Mouse (Mus musculus): ENCODE results near the gene Adamts3. TPM values are rescaled to one million over a fixed set of nuclear protein-coding genes. Genes with fewer than 3 reads are reported as not detected.

Adamts3 gene
- polyA plus RNA-seq, 1 experiment from 2014 or later = 3.9 TPM

DNA sequence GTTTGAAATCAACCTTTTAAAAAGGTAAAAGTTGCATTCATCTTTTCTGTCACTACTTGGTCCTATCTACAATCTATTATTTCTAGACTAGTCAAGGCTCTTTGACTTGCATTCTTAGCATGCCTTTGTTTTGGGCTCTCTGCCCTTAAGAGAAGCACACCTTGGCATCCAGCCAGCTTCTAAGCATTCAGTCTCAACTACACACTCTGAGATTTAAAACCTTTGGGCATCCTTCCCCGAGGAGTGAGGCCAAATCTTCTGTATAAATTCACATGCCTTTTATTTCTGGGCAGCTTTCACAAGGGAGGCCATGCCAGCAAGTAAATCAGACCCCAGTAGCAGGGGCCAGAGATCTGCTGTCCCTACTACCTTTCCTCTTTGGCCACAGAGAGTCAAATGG is 178.9 kb downstream of the Adamts3 start:
- Histone ChIP-seq H3K4me2 (ENCODE audit: low read length) (no peak overlapping the region), H3K4me3 (ENCODE audit: low read length) (no peak overlapping the region), H3K4me1 (ENCODE audit: control insufficient read depth, insufficient read depth, low read depth, low read length) (peaks cover 3% of the 10 kb centered on the region), H3K27ac (ENCODE audit: low read depth, low read length) (no peak overlapping the region), H3K27me3 (replicated peaks; ENCODE audit: control insufficient read depth, insufficient read depth, low read length) (no peaks in the 10 kb centered on the region), H3K9me3 (ENCODE audit: control insufficient read depth, low read length) (no peaks in the 10 kb centered on the region), H3K36me3 (ENCODE audit: control insufficient read depth, insufficient read depth, low read length) (no peaks in the 10 kb centered on the region), H3K9ac (ENCODE audit: low read depth, low read length) (no peak overlapping the region)
- WGBS = 20% methylated on average over 1 of the region's 1 CpGs
- peak; percentile 65 for ATAC-seq

DNA sequence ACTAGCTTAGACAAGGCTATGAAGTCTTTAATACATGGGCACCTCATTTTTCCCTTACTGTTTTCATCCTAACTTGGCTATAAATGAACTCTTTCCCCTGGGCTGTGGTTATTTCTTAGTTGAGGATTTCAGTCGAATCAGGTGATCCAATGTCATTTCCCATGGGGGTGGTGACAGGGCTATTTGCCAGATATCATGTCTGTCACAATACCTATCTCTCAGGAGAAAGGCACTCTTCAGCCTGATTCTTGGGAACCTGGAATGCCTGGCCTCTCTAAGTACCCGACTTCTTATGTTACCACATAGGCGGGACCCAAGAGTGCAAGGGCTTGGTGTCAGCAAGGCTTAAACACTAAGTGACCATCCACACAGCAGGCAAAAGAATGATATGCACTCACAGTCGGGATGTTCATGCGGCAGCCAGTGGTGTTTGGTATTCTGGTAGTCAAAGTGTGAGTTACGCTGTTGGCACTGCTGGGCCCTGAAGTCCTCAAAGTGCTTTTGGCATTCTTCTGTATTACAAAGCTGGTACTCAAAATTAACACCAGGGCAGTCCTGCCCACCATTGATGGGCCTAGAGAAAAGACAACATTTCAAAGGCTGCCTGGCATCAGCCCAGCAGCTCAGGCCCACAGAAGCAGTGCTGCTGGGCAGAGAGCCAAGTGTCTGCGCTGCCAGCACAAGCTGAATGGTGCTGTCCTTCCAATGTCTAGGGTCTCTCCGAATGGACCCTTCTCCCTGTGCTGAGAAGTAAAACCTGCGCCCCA is 181.7 kb downstream of the Adamts3 start:
- Histone ChIP-seq H3K36me3 (ENCODE audit: control insufficient read depth, insufficient read depth, low read length) (no peaks in the 10 kb centered on the region), H3K9me3 (ENCODE audit: control insufficient read depth, low read length) (no peaks in the 10 kb centered on the region), H3K4me1 (ENCODE audit: control insufficient read depth, insufficient read depth, low read depth, low read length) (peaks cover 3% of the 10 kb centered on the region), H3K27me3 (replicated peaks; ENCODE audit: control insufficient read depth, insufficient read depth, low read length) (no peaks in the 10 kb centered on the region), H3K4me2 (ENCODE audit: low read length) (peak overlapping the region; percentile 31), H3K9ac (ENCODE audit: low read depth, low read length) (no peak overlapping the region), H3K4me3 (ENCODE audit: low read length) (no peak overlapping the region), H3K27ac (ENCODE audit: low read depth, low read length) (peak overlapping the region; percentile 29; the same call in 1 of the 2 replicates)
- 45% methylated on average over 9 of the region's 9 CpGs for WGBS
- peak; percentile 95 for ATAC-seq

DNA sequence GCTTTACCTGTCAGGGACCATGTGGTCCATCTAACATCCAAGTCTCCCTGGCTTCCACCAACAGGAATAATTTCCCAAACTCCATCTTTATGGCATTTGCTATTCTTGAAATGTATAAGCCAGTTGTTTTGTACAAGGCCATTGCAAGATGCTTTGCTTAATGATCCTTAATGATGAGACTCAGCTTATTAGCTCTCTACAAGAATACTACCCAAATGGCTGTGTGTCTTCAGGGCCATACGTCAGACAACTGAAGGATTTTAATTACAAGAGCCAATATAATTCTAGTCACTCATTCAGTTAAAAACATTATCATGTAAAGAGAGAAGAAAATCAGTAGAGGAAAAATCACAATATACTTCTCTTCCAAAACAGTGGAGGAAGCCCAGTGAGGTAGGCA is 195.3 kb downstream of the Adamts3 start:
- Histone ChIP-seq H3K4me1 (ENCODE audit: control insufficient read depth, insufficient read depth, low read depth, low read length) (no peaks in the 10 kb centered on the region), H3K36me3 (ENCODE audit: control insufficient read depth, insufficient read depth, low read length) (no peaks in the 10 kb centered on the region), H3K27me3 (replicated peaks; ENCODE audit: control insufficient read depth, insufficient read depth, low read length) (no peaks in the 10 kb centered on the region), H3K4me3 (ENCODE audit: low read length) (no peak overlapping the region), H3K9ac (ENCODE audit: low read depth, low read length) (no peak overlapping the region), H3K27ac (ENCODE audit: low read depth, low read length) (no peak overlapping the region), H3K4me2 (ENCODE audit: low read length) (no peak overlapping the region), H3K9me3 (ENCODE audit: control insufficient read depth, low read length) (no peaks in the 10 kb centered on the region)
- WGBS = 76% methylated on average over 1 of the region's 1 CpGs
- peak; percentile 56; the same call in 1 of the 2 replicates for ATAC-seq

DNA sequence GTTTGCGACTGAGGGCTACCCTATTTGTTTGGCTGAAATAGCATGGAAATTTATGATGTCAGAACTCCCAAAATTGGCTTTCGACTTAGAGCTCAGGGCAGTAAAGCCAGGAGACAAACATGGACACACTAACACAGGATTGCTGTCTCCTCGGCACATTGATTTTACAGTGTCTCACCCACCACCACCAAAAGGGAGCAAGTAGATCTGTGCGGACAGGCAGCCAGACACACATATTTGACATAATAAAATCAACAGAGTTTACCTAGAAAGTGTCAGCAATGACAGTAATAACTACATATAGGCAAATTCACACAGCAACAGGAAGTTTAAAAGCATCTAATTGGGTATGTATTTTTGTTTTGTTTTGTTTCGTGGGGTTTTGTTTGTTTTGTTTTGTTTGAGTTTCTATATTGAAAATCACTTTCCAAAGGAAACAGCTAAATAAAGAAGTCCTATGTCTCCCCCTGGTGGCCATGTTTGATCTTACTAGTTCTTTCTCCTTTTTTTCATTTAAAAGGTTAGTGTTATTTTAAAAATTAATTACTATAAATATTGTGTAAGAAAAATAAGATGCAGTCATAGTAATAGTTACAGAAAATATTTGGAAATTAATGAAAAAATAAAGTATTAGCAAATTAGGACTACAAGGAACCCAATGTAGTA is 203.1 kb downstream of the Adamts3 start:
- H3K27me3 ChIP-seq (replicated peaks; ENCODE audit: control insufficient read depth, insufficient read depth, low read length) = no peaks in the 10 kb centered on the region
- H3K4me2 ChIP-seq (ENCODE audit: low read length) = no peak overlapping the region
- no peaks in the 10 kb centered on the region for H3K4me1 ChIP-seq (ENCODE audit: control insufficient read depth, insufficient read depth, low read depth, low read length)
- no peak overlapping the region for H3K27ac ChIP-seq (ENCODE audit: low read depth, low read length)
- no peak for ATAC-seq
- H3K9me3 ChIP-seq (ENCODE audit: control insufficient read depth, low read length) = no peaks in the 10 kb centered on the region
- WGBS = 65% methylated on average over 5 of the region's 5 CpGs
- H3K36me3 ChIP-seq (ENCODE audit: control insufficient read depth, insufficient read depth, low read length) = no peaks in the 10 kb centered on the region
- H3K4me3 ChIP-seq (ENCODE audit: low read length) = no peak overlapping the region
- H3K9ac ChIP-seq (ENCODE audit: low read depth, low read length) = no peak overlapping the region

GRCm38 (mm10) chr5:89678148-89678547 is 205.0 kb downstream of the Adamts3 start:
- H3K4me3 ChIP-seq (ENCODE audit: low read length) = no peak overlapping the region
- no peak for ATAC-seq
- no peaks in the 10 kb centered on the region for H3K9me3 ChIP-seq (ENCODE audit: control insufficient read depth, low read length)
- no peak overlapping the region for H3K9ac ChIP-seq (ENCODE audit: low read depth, low read length)
- H3K27ac ChIP-seq (ENCODE audit: low read depth, low read length) = no peak overlapping the region
- H3K4me2 ChIP-seq (ENCODE audit: low read length) = no peak overlapping the region
- 94% methylated on average over 4 of the region's 4 CpGs for WGBS
- H3K4me1 ChIP-seq (ENCODE audit: control insufficient read depth, insufficient read depth, low read depth, low read length) = no peaks in the 10 kb centered on the region
- H3K36me3 ChIP-seq (ENCODE audit: control insufficient read depth, insufficient read depth, low read length) = no peaks in the 10 kb centered on the region
- no peaks in the 10 kb centered on the region for H3K27me3 ChIP-seq (replicated peaks; ENCODE audit: control insufficient read depth, insufficient read depth, low read length)

GRCm38 (mm10) chr5:89674066-89674848 is 208.9 kb downstream of the Adamts3 start:
- WGBS = 88% methylated on average over 9 of the region's 9 CpGs

DNA sequence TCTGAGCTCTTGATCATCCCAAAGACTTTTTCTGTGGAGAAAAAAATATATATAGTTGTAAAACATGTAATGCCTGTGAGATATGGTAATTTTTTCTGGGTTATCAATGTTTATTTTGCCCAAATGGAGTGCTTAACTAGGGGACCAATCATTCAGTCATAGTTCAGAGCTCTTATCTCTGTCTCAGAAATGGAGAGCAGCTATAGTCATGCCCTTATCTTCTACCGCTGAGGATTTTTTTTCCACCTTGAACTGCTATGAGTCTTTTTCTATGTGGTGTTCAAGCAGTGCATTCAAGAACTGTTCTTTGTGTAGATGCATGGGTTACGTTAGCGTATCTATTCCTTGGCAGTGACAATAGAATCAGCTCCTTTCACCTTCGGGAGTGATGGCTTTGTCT is 210.2 kb downstream of the Adamts3 start:
- no peak overlapping the region for H3K4me3 ChIP-seq (ENCODE audit: low read length)
- no peaks in the 10 kb centered on the region for H3K4me1 ChIP-seq (ENCODE audit: control insufficient read depth, insufficient read depth, low read depth, low read length)
- H3K9me3 ChIP-seq (ENCODE audit: control insufficient read depth, low read length) = no peaks in the 10 kb centered on the region
- no peak overlapping the region for H3K27ac ChIP-seq (ENCODE audit: low read depth, low read length)
- 76% methylated on average over 4 of the region's 4 CpGs for WGBS
- H3K9ac ChIP-seq (ENCODE audit: low read depth, low read length) = no peak overlapping the region
- no peaks in the 10 kb centered on the region for H3K27me3 ChIP-seq (replicated peaks; ENCODE audit: control insufficient read depth, insufficient read depth, low read length)
- H3K4me2 ChIP-seq (ENCODE audit: low read length) = no peak overlapping the region
- no peaks in the 10 kb centered on the region for H3K36me3 ChIP-seq (ENCODE audit: control insufficient read depth, insufficient read depth, low read length)
- no peak for ATAC-seq

More at GRCm38 (mm10) chr5:89674066-89674848, 208.9 kb downstream of the Adamts3 start:
- H3K9ac ChIP-seq (ENCODE audit: low read depth, low read length) = no peak overlapping the region
- no peak overlapping the region for H3K4me3 ChIP-seq (ENCODE audit: low read length)
- H3K36me3 ChIP-seq (ENCODE audit: control insufficient read depth, insufficient read depth, low read length) = no peaks in the 10 kb centered on the region
- no peaks in the 10 kb centered on the region for H3K27me3 ChIP-seq (replicated peaks; ENCODE audit: control insufficient read depth, insufficient read depth, low read length)
- H3K4me2 ChIP-seq (ENCODE audit: low read length) = no peak overlapping the region
- no peak overlapping the region for H3K27ac ChIP-seq (ENCODE audit: low read depth, low read length)
- no peaks in the 10 kb centered on the region for H3K4me1 ChIP-seq (ENCODE audit: control insufficient read depth, insufficient read depth, low read depth, low read length)
- ATAC-seq = no peak
- no peaks in the 10 kb centered on the region for H3K9me3 ChIP-seq (ENCODE audit: control insufficient read depth, low read length)

DNA sequence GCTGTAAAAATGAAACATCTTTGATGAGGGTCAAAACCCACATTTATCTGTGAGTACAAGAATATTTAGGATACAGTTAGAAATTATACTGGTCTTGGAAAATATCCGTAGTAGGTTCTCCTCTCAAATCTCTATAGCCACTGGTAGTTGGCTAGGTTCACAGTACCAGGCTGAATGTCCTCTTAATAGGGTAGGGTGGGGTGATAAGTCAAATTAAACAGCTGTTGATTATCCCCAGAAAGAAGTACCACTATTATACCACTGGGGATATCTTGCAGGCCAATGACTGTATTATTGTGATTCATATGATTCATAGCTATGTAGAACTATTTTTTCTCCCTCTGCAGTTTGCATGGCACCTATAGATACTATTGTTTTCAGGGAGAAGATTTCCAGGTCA is 228.8 kb downstream of the Adamts3 start:
- no peak overlapping the region for H3K4me3 ChIP-seq (ENCODE audit: low read length)
- no peaks in the 10 kb centered on the region for H3K9me3 ChIP-seq (ENCODE audit: control insufficient read depth, low read length)
- H3K4me2 ChIP-seq (ENCODE audit: low read length) = no peak overlapping the region
- WGBS = 83% methylated on average over 1 of the region's 1 CpGs
- H3K9ac ChIP-seq (ENCODE audit: low read depth, low read length) = no peak overlapping the region
- H3K27ac ChIP-seq (ENCODE audit: low read depth, low read length) = no peak overlapping the region
- ATAC-seq = no peak
- no peaks in the 10 kb centered on the region for H3K36me3 ChIP-seq (ENCODE audit: control insufficient read depth, insufficient read depth, low read length)
- H3K27me3 ChIP-seq (replicated peaks; ENCODE audit: control insufficient read depth, insufficient read depth, low read length) = no peaks in the 10 kb centered on the region
- no peaks in the 10 kb centered on the region for H3K4me1 ChIP-seq (ENCODE audit: control insufficient read depth, insufficient read depth, low read depth, low read length)

DNA sequence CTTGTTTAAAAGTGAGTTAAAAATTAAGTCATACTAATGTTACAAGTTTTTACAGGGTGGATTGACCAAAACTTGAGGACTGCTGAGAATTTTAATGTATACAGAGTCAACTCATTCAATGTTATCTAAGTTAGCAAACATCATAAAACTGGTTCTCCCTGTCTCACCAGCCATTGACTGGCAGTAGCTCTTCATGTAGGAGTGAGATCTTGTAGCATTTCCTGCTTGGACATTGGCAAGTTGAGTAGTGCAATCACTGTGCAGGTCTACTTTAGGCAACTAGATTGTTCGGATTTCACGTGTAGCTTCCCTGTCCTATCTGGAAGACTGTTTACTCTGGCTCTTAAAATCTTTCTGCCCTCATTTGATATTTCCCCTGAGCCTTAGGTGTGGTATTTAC is 229.3 kb downstream of the Adamts3 start:
- WGBS = 100% methylated on average over 2 of the region's 2 CpGs
- Histone ChIP-seq H3K9me3 (ENCODE audit: control insufficient read depth, low read length) (no peaks in the 10 kb centered on the region), H3K9ac (ENCODE audit: low read depth, low read length) (no peak overlapping the region), H3K4me1 (ENCODE audit: control insufficient read depth, insufficient read depth, low read depth, low read length) (no peaks in the 10 kb centered on the region), H3K4me3 (ENCODE audit: low read length) (no peak overlapping the region), H3K36me3 (ENCODE audit: control insufficient read depth, insufficient read depth, low read length) (no peaks in the 10 kb centered on the region), H3K27me3 (replicated peaks; ENCODE audit: control insufficient read depth, insufficient read depth, low read length) (no peaks in the 10 kb centered on the region), H3K27ac (ENCODE audit: low read depth, low read length) (no peak overlapping the region), H3K4me2 (ENCODE audit: low read length) (no peak overlapping the region)
- ATAC-seq = no peak
